Mouse (Mus musculus): ENCODE results near the gene Spock1.

Gene Spock1

DNA sequence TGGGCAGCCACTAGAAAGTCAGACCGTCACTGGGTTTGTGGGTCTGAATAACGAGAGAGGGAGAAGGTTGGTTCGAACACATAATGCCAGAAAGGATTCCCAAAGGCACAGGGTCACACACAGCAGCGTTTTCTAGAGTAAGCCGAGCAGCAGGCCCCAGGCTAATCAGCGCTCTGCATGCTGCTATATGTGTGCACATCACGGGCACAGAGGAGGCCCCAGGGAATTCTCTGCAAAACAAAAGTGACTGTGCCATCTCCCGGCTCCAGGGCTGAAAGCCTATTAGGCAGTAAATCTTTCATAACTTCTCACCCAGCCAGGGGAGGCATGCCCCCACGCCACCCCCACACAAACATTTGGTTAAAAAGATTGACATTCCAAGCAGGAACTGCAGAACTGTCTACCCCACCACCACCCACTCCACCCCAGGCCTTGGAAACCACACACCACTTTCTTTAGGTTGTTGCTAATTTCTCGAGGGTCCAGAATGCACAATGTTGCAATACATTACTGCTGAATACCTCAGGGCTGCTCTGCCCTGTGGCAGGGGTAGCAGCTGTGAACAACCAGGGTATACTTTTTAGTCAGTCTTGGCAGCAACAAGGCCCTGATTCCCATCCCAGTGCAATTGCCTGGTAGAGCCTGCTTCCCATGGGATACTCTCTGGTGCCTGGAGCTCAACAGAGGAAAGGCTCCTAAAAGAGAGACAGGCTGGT is 319.4 kb downstream of the Spock1 start:
- DNase-seq = no peak

- DNase-seq = no peak
These were observed 323.0 kb downstream of the Spock1 start for GRCm38 (mm10) chr13:57585131-57585530.

- DNase-seq = no peak
These were observed 325.7 kb downstream of the Spock1 start for GRCm38 (mm10) chr13:57582314-57582976.

- DNase-seq = no peak
These were observed 330.4 kb downstream of the Spock1 start for GRCm38 (mm10) chr13:57577541-57578244.

DNA sequence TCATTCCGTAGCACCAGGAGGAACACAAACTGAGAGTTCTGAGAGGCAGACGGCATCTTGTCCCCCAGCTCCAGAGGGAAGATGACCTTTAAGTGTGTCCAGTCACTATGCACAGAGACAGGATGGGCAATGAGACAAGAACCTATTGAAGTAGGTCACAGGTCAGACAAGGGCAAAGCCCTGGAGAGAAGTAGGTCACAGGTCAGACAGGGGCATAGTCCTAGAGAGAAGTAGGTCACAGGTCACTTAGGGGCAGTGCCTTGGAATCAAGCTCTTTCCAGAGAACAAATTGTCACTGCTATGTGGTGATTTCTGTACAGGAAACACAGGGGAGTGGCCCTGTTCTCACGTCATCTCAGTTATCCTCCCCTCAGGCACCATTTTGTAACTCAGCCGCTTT is 334.6 kb downstream of the Spock1 start:
- DNase-seq = no peak

DNA sequence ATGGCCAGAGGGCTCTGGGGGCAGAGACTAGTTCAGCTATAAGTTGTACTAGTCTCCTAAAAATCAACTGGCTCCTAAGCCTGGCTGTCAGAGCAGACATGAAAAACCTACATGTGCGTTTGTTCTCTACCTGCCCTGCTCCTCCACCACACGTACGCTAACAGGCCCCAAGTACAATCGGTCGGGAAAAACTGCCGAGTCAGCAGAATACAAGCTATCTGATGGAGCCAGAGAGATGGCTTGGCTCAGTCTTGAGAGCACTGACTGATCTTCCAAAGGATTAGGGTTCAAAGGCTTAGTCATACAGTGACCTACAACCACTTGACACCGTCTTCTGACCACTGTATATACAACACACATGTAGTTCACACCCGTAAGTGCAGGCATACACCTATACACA is 339.7 kb downstream of the Spock1 start:
- no peak for DNase-seq

DNA sequence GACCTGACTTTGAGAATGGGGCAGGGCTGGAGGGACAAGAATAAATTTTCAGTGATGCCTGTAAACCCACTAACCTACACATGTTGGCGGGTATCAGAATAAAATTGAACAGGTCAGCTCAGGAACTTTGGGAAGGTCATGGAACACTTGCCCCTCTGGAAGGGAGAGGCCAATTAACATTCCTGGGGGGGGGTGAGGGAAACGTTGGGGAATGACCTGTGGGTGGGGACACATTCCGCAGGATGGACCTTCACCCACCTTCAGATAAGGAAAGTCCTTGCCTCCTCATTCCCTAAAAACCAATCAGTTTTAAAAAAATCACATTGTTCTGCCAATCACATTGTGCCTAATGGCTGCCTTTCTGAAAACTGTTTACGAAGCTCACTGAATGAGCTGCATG is 352.9 kb downstream of the Spock1 start:
- no peak for DNase-seq

DNA sequence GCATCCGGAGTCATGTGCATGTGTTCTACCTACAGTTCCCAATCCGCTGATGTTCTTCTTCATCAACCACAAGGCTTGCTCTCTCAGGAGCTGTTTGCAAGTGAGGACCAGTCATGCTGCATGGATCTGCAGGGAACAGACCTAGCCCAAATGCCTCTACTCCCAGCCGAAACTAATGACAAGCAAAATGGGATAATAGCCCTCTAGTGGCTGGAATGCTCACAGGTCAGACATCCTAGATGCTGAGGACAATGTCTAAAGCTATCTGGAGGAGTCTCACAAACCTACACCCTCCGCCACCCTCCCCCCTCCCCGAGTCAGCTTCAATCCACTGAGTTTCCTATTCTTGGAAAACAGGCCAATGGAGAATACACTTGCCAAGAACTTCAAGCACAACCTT is 358.4 kb downstream of the Spock1 start:
- no peak for DNase-seq

DNA sequence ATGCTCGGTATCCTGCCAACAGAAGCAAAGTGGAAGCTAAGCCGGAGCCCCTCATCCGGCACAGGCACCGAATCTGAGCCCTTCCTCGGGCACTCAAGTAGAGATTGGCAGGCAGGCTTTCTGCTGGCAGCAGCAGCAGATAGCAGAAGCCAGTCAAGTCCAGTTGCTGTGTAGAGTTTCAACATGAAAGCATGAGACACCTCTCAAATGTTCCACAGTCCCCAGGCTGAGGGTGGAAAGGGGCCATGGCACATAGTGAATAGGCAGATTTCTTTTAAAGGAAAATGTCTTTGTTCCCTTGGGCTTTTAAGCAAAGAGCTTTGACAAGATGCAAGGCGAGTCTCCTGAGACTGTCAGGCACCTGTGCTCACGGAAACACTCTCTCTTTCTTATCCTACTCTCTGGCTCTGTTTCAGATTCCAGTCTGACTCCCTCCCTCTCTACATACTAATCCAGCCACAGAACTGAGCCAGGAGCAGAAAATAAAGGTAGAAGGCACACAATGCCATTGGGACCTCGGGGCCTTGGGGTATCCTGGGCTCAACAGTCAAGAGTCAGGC is 371.1 kb downstream of the Spock1 start:
- no peak for DNase-seq

DNA sequence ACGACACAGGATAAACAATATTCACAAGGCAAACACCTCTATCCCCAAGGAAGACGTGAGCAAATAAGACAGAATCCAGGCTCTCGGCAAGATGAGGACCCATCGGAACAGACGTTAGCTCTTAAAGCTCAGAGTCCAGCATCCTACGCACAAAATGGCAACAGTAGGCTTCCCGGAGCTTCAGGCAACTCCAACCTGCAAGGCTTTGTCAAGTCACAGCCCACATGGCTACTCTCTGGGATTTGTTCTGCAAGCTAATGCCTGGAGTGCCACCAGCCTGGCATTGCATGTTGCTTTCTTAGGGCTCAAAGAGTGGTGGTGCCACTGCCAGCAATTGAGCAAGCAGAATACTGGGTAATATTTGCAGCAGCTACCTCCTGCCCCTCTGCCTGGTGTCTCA is 373.8 kb downstream of the Spock1 start:
- no peak for DNase-seq

DNA sequence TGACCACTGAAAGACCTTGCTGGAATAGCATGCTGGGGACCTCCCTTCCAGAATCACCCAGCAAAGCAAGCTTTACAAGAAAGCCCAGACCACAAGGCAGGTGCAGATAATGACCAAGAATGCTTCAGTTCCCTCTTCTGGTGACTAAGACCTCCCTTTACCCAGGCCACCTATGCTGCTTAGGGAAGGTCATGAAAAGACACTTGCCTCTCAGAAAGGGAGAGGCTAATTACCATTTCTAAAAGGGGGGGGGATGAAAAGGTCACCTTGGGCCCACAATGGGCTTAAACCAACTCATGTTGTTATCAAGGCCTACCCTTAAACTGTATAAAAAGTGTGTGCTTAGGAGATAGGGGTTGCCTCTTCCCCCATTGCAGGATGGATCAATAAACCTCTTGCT is 382.2 kb downstream of the Spock1 start:
- no peak for DNase-seq

DNA sequence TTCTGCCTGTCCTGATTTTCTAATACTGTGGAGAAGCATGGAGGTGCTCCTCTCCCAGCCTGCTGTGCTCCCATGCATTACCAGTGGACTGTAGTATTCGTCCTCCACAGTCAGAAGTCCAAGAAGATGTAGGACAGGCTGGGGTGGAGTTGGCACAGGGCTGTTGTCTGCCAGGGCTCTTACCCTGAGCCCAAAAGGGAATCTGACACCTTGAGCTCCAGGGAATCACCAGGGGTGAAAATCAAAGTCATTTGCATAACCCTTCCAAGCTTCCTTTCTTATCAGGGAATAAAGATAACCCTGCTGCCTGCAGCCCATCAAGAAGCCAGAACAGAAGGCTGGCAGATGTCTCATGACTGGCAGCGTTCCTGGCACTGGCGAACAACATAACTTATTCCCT is 383.6 kb downstream of the Spock1 start:
- DNase-seq = no peak

GRCm38 (mm10) chr13:57523366-57523765 is 384.8 kb downstream of the Spock1 start:
- DNase-seq = no peak

DNA sequence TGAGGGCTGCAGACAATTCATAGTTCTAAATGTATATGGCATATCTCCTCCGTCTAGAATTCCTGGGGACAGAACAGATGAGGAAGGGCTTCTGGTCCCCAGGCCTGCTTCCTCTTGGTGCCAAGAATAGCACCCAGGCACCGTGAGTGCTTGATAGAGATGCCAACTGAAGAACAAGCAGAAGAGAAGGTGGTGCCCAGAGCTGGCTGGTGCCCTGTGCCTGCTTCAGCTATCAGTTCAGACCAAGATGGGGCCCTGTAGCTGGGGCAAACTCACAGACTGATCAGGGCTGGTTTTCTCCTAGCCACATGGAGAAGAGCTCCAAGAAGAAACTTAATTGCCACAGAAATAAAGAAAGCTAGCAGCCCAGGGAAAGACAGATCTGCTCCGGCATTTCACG is 385.8 kb downstream of the Spock1 start:
- no peak for DNase-seq

GRCm38 (mm10) chr13:57521152-57521551 is 387.0 kb downstream of the Spock1 start:
- DNase-seq = no peak

GRCm38 (mm10) chr13:57519790-57520189 is 388.3 kb downstream of the Spock1 start:
- no peak for DNase-seq

GRCm38 (mm10) chr13:57515737-57516136 is 392.4 kb downstream of the Spock1 start:
- no peak for DNase-seq

DNA sequence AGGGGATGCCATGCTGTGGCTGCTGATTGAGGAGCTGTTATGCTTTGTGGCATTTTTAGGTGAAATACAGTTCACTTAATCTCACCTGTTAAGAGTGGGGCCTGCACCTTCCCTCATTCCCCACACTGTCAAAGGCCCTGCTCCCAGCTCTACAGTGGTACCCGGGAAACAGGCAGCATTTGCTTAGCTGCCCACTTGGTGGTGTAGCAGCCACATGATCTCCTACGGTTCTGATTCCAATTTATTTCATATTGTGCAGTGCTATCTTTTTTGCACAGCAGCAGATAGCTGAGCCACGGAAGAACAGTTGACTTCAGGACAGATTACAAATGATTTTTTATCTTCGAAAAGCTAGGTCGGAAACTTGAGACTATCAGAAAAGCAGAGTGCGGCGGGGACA is 406.6 kb downstream of the Spock1 start:
- DNase-seq = no peak

DNA sequence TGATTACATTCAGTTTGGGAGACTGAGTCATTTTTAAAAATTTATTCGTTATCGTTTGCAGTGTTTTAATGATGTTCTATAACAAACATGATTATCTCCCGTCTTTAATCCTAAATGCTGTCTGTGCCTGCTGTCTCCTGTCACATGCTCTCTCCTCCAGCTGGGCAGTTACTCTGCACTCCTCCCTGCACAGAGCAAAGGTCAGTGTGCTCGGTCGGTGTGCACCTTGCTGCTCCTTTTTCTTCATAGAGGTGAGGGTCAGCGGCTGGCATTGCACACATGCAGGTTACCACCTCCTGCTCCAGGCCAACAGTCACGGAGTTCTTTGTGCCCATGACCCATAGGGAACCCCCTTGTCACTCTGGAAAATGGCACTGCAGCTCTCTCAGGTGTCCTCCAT is 411.4 kb downstream of the Spock1 start:
- no peak for DNase-seq

DNA sequence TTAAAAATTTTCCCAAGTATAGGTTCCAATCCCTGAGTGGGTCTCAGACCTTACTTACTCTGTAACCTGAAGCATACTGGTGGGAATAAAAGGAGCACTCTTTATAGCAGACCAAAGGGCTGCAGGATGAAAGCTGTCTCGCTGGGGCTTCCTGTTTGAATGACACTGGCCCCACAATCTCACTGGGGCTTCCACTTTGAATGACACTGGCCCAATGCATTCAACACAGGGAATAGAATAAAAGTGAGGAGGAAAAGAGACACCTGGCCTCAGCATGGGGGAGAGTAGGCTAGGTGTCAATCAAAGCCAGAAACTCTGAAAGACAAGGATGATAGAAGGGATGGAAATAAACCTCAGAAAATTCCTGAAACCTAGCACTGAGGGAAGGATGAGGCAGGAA is 413.3 kb downstream of the Spock1 start:
- DNase-seq = no peak

- no peak for DNase-seq
These were observed 419.2 kb downstream of the Spock1 start for GRCm38 (mm10) chr13:57488926-57489325.

DNA sequence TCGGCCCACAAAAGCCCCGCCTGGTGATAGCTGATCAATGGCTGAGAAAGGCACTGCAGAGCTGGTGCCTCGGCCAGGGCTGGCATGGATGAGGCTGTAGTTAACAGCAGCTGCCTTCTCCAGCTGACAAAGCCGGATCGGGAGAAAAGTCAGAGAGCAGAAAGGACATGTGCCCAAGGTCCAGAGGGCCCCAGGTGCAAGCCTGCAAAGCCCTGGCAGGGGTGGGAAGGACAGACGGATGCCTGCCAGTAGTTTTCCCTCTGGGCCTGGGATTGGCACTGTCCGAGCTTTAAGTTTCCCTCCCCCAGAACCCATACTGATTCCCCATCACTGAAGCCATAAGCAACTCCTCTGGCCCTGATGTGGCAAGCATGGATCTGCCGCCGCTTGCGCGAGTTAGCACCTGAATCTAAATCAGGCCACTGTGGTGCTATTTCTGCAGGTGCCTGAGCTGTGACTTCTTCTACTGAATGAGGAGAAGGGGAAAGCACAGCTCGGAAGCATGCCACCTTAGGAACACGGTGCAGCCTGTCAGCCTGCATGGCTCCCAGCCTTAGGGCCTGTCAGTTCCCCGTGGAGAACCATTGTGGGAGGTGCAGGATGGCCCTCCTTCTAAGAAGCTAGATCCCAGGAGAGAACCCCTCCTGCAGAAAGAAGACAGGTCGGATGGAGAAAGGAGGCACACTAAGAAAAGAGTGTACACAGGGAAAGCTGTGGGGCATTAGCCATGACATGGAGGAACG is 423.5 kb downstream of the Spock1 start:
- no peak for DNase-seq

- DNase-seq = peak; percentile 34
These were observed 431.4 kb downstream of the Spock1 start for GRCm38 (mm10) chr13:57476700-57477099.
